In the genomic region with DNA sequence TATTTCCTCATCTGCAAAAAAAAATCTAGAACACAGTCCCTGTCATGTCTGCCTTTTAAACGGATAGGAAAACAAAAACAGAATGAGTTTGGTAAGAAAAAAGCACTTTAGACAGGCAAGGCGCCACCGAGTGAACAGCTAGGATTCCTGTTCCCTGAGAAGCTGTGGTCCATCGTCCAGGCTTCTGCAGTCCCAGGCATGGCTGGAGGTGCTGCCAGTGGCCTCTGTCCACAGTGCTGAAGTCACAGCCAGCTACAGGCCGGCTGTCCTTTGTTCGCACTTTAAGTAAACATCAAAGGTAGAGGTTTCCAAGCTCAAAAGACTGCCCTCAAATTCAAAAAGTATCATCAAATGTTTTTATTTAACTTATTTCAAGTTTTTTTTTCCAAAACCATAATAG, we compare ENCODE assay signal across 11 mouse cellular contexts. TPM values are rescaled to one million over a fixed set of nuclear protein-coding genes. Genes with fewer than 3 reads are reported as not detected.
DNase-seq lines count a peak whose midpoint lies in the region; TF ChIP-seq lines count a peak whose summit lies in the region.
"Had no signal": no experiment of that assay in that cellular context is flagged by ENCODE, and none has a peak within 500 bp of the region (broad histone marks: within the 10 kb centered on the region; RNA-seq: fewer than 3 reads in every experiment).

No protein-coding gene starts in this region.

- peak overlapping the region; percentile 77 for H3K27ac ChIP-seq in left cerebral cortex, adult 2 months
- H3K27ac ChIP-seq in MEL (ENCODE audit: control insufficient read depth, low read depth, low read length), result no peak overlapping the region
- no peak overlapping the region for H3K27ac ChIP-seq in limb, embryonic 10.5 days
- H3K27ac ChIP-seq: heart, embryonic 15.5 days; limb, embryonic 15.5 days had no signal

- H3K9me3 ChIP-seq in MEL (replicated peaks; ENCODE audit: insufficient read depth, low read length), result no peaks in the 10 kb centered on the region
- no peaks in the 10 kb centered on the region for H3K9me3 ChIP-seq in limb, embryonic 10.5 days (replicated peaks)
- H3K9me3 ChIP-seq: heart, embryonic 15.5 days; limb, embryonic 15.5 days had no signal

- no peak overlapping the region for H3K9ac ChIP-seq in MEL (ENCODE audit: control insufficient read depth, low read depth, low read length, poor library complexity, severe bottlenecking)
- H3K9ac ChIP-seq: heart, embryonic 15.5 days; limb, embryonic 15.5 days had no signal

- H3K79me2 ChIP-seq in MEL (ENCODE audit: control insufficient read depth, insufficient read depth, low read length, poor library complexity), result no peaks in the 10 kb centered on the region; the same call in 1 of the 2 replicates

- TF ChIP-seq EP300 in MEL (IDR thresholded peaks at IDR 0.05; ENCODE audit: low read depth in 1 of 2, low read length in 2 of 2), result no peak

- intact Hi-C loops in gastrocnemius, postnatal 14 days (cut with DNase I; ENCODE audit: low total_unique reads), result loop anchor here (5.0 kb wide), 1 partner anchor 68 kb away; no protein-coding TSS in a partner anchor
- intact Hi-C loops in left cerebral cortex, adult 2 months (cut with DNase I), result no loop called here

- H3K27me3 ChIP-seq in MEL (ENCODE audit: control insufficient read depth in 1 of 2, insufficient read depth in 2 of 2, low read length in 2 of 2), result peaks cover 0 to 1% of the 10 kb centered on the region in 2 experiments; a peak in 1 of 4 replicates
- peaks cover 25% of the 10 kb centered on the region for H3K27me3 ChIP-seq in limb, embryonic 10.5 days (ENCODE audit: low read depth, poor library complexity, severe bottlenecking)

- peak; percentile 36 for DNase-seq in gastrocnemius, postnatal 14 days
- DNase-seq in gastrocnemius, adult 8-10 months (ENCODE audit: low spot score in 2 of 2), result no peak
- DNase-seq in left cerebral cortex, adult 2 months (ENCODE audit: extremely low spot score in 1 of 2, low spot score in 2 of 2), result peak in 1 of 2 experiments; percentile 31
- no peak for DNase-seq in left cerebral cortex, adult 8-10 months (ENCODE audit: low spot score in 2 of 2)
- DNase-seq in MEL (ENCODE audit: low read depth, low spot score) (peak; percentile 32), MN1 (ENCODE audit: low spot score) (no peak)
- DNase-seq in limb, embryonic 10.5 days (ENCODE audit: low spot score), result peak; percentile 54
- DNase-seq in gastrocnemius, adult 18-20 months (ENCODE audit: low spot score), result no peak
- DNase-seq: thymus, adult 2 months had no signal

- H3K4me1 ChIP-seq in MEL (ENCODE audit: control insufficient read depth in 1 of 2, insufficient read depth in 2 of 2, low read length in 2 of 2), result peaks cover 0 to 11% of the 10 kb centered on the region in 2 experiments; a peak in 1 of 4 replicates
- peaks cover 18% of the 10 kb centered on the region for H3K4me1 ChIP-seq in limb, embryonic 10.5 days

- TF ChIP-seq POLR2A in MEL (IDR thresholded peaks at IDR 0.05; ENCODE audit: control insufficient read depth in 1 of 2, insufficient read depth in 1 of 2, low read depth in 1 of 2, low read length in 2 of 2, poor library complexity in 1 of 2), result no peak

- H3K4me3 ChIP-seq in left cerebral cortex, adult 2 months, result no peak overlapping the region
- H3K4me3 ChIP-seq in MEL (ENCODE audit: control insufficient read depth in 1 of 2, insufficient read depth in 1 of 2, low read depth in 2 of 2, low read length in 2 of 2), result no peak overlapping the region
- H3K4me3 ChIP-seq in limb, embryonic 10.5 days, result no peak overlapping the region
- H3K4me3 ChIP-seq: heart, embryonic 15.5 days; limb, embryonic 15.5 days had no signal

- H3K36me3 ChIP-seq in MEL (ENCODE audit: control insufficient read depth in 1 of 2, insufficient read depth in 2 of 2, low read length in 2 of 2), result no peaks in the 10 kb centered on the region
- H3K36me3 ChIP-seq in limb, embryonic 10.5 days, result no peaks in the 10 kb centered on the region
- H3K36me3 ChIP-seq: heart, embryonic 15.5 days; limb, embryonic 15.5 days had no signal

- no peak for TF ChIP-seq CTCF in left cerebral cortex, adult 2 months (IDR thresholded peaks at IDR 0.05)
- no peak for TF ChIP-seq CTCF in MEL (IDR thresholded peaks at IDR 0.05 in 2 of 3, conservative IDR thresholded peaks at IDR 0.05 in 1 of 3; ENCODE audit: control insufficient read depth in 1 of 3, insufficient read depth in 1 of 3, low read depth in 2 of 3, low read length in 3 of 3, poor library complexity in 1 of 3, severe bottlenecking in 1 of 3)

- no peak for TF ChIP-seq RAD21 in MEL (IDR thresholded peaks at IDR 0.05; ENCODE audit: low read depth, low read length)

- 13% methylated on average over 6 of the region's 6 CpGs for WGBS in limb, embryonic 10.5 days

TF ChIP-seq in MEL, 35 proteins besides CTCF, POLR2A, EP300 and RAD21:
- TF ChIP-seq MXI1 (IDR thresholded peaks at IDR 0.05; ENCODE audit: low read depth, low read length) (peak; percentile 47; the same call in 1 of the 2 replicates), TAL1 (IDR thresholded peaks at IDR 0.05; ENCODE audit: low read length) (no peak)

RNA-seq across cellular contexts. Expression of gene Dnajb5, which starts 4.6 kb away (rescaled TPM):
- 100 to 1,000 TPM; 118 to 161 TPM for total RNA-seq in gastrocnemius, postnatal 14 days (2021)
- 100 to 1,000 TPM; 203 to 225 (median 211) TPM for total RNA-seq in gastrocnemius, adult 8-10 months (2022)
- total RNA-seq in left cerebral cortex, adult 2 months (2021), result 100 to 1,000 TPM; 216 to 338 TPM
- 100 to 1,000 TPM; 118 to 162 (median 149) TPM for total RNA-seq in left cerebral cortex, adult 8-10 months (2022)
- total RNA-seq in MEL (2012; rRNA removed), result 0.73 and 1.0 TPM in 2 replicates
- 1 to 10 TPM in 1 of 2 experiments, not detected in 1; 1.8 TPM for polyA plus RNA-seq in MEL (2012; ENCODE audit: insufficient read depth in 1 of 2, insufficient read length in 2 of 2, low read depth in 1 of 2, low replicate concordance in 2 of 2, missing spikeins in 1 of 2)
- polyA plus RNA-seq in limb, embryonic 10.5 days (2016; fragmentation: Nextera tagmentation; extraction: Ambion mirVana), result 7.0 and 8.8 TPM in 2 replicates
- total RNA-seq in gastrocnemius, adult 18-20 months (2021), result 100 to 1,000 TPM; 198 to 225 TPM

RNA-seq across cellular contexts. Expression of gene 1700022I11Rik, which starts 24.4 kb away (rescaled TPM):
- not detected for total RNA-seq in gastrocnemius, postnatal 14 days (2021)
- total RNA-seq in gastrocnemius, adult 8-10 months (2022), result not detected
- total RNA-seq in left cerebral cortex, adult 2 months (2021), result not detected
- not detected for total RNA-seq in left cerebral cortex, adult 8-10 months (2022)
- total RNA-seq in MEL (2012; rRNA removed), result 0.54 and 0.65 TPM in 2 replicates
- polyA plus RNA-seq in MEL (2012; ENCODE audit: insufficient read depth in 1 of 2, insufficient read length in 2 of 2, low read depth in 1 of 2, low replicate concordance in 2 of 2, missing spikeins in 1 of 2), result under 1 TPM in 1 of 2 experiments, not detected in 1; 0.39 TPM
- polyA plus RNA-seq in limb, embryonic 10.5 days (2016; fragmentation: Nextera tagmentation; extraction: Ambion mirVana), result 0.51 and 0.87 TPM in 2 replicates
- total RNA-seq in gastrocnemius, adult 18-20 months (2021), result not detected
- polyA plus RNA-seq: thymus, adult 2 months had no signal

RNA-seq across cellular contexts. Expression of gene Phf24, which starts 28.6 kb away (rescaled TPM):
- total RNA-seq in gastrocnemius, postnatal 14 days (2021), result under 1 TPM; 0.45 to 0.66 TPM
- total RNA-seq in gastrocnemius, adult 8-10 months (2022), result under 1 TPM; 0.27 to 0.67 (median 0.50) TPM
- 100 to 1,000 TPM; 359 to 380 TPM for total RNA-seq in left cerebral cortex, adult 2 months (2021)
- total RNA-seq in left cerebral cortex, adult 8-10 months (2022), result 100 to 1,000 TPM; 321 to 373 (median 328) TPM
- total RNA-seq in MEL (2012; rRNA removed), result 0.07 and 0.31 TPM in 2 replicates
- polyA plus RNA-seq in MEL (2012; ENCODE audit: insufficient read depth in 1 of 2, insufficient read length in 2 of 2, low read depth in 1 of 2, low replicate concordance in 2 of 2, missing spikeins in 1 of 2), result under 1 TPM in 1 of 2 experiments, not detected in 1; 0.92 TPM
- 0.16 TPM in 1 of 2 replicates, not detected in the other for polyA plus RNA-seq in limb, embryonic 10.5 days (2016; fragmentation: Nextera tagmentation; extraction: Ambion mirVana)
- total RNA-seq in gastrocnemius, adult 18-20 months (2021), result under 1 TPM; 0.26 to 0.66 TPM

RNA-seq across cellular contexts. Expression of gene Vcp, which starts 55.3 kb away (rescaled TPM):
- total RNA-seq in gastrocnemius, postnatal 14 days (2021), result 100 to 1,000 TPM; 260 to 262 TPM
- 100 to 1,000 TPM; 252 to 285 (median 260) TPM for total RNA-seq in gastrocnemius, adult 8-10 months (2022)
- 100 to 1,000 TPM; 179 to 186 TPM for total RNA-seq in left cerebral cortex, adult 2 months (2021)
- total RNA-seq in left cerebral cortex, adult 8-10 months (2022), result 100 to 1,000 TPM; 173 to 199 (median 188) TPM
- total RNA-seq in MEL (2012; rRNA removed), result 264 and 319 TPM in 2 replicates
- 100 to 1,000 TPM; 420 to 792 TPM for polyA plus RNA-seq in MEL (2012; ENCODE audit: insufficient read depth in 1 of 2, insufficient read length in 2 of 2, low read depth in 1 of 2, low replicate concordance in 2 of 2, missing spikeins in 1 of 2)
- 650 and 691 TPM in 2 replicates for polyA plus RNA-seq in limb, embryonic 10.5 days (2016; fragmentation: Nextera tagmentation; extraction: Ambion mirVana)
- total RNA-seq in gastrocnemius, adult 18-20 months (2021), result 100 to 1,000 TPM; 248 to 282 TPM

Comparison
In these comparisons a context has a peak if more than half of its experiments do, and no peak if none do; other contexts are left out.
1. DNase-seq: peak in gastrocnemius, postnatal 14 days (single experiment), MEL (single experiment) and limb, embryonic 10.5 days (single experiment); none in gastrocnemius, adult 8-10 months (0 of 2), left cerebral cortex, adult 8-10 months (0 of 2), MN1 (single experiment) and gastrocnemius, adult 18-20 months (single experiment).
2. RNA of gene Dnajb5, which starts 4.6 kb away (total RNA-seq): 216 to 338 TPM in left cerebral cortex, adult 2 months, 198 to 225 TPM in gastrocnemius, adult 18-20 months, 203 to 225 TPM in gastrocnemius, adult 8-10 months, 118 to 161 TPM in gastrocnemius, postnatal 14 days and 118 to 162 TPM in left cerebral cortex, adult 8-10 months; 0.73 to 1.0 TPM in MEL; every median in the first group is over 10 times any median in the second.
3. RNA of gene Phf24, which starts 28.6 kb away (total RNA-seq): 359 to 380 TPM in left cerebral cortex, adult 2 months and 321 to 373 TPM in left cerebral cortex, adult 8-10 months; 0.45 to 0.66 TPM in gastrocnemius, postnatal 14 days, 0.26 to 0.66 TPM in gastrocnemius, adult 18-20 months, 0.27 to 0.67 TPM in gastrocnemius, adult 8-10 months and 0.07 to 0.31 TPM in MEL; every median in the first group is over 100 times any median in the second.